Mouse (Mus musculus) CH12.LX (cell line): ENCODE data around the gene Aspn. TPM values are rescaled to one million over a fixed set of nuclear protein-coding genes. Genes with fewer than 3 reads are reported as not detected.

Experiments
- DNase-seq: peaks from one replicate; pipeline ENCODE4 v3.0.0-alpha.2; 2013; ENCODE audit errors: extremely low read depth
- H3K27ac ChIP-seq: 2 replicates; pipeline ENCODE4 v1.5.1; 2012; ENCODE audit warnings: low read depth, mild to moderate bottlenecking, control low read depth, moderate library complexity; ENCODE audit not compliant: insufficient read depth
- H3K27me3 ChIP-seq: replicated peaks from 2 replicates; pipeline ENCODE3; 2012; ENCODE audit warnings: inconsistent platforms
- H3K36me3 ChIP-seq, 2 experiments: replicated peaks in 1 of 2; 2 replicates each; pipeline versions ENCODE3 to v1.6.1; 2012; ENCODE audit warnings: inconsistent platforms in 1 of 2, low read length in 1 of 2, mild to moderate bottlenecking in 1 of 2, mixed read lengths in 1 of 2, moderate library complexity in 1 of 2; ENCODE audit not compliant: control insufficient read depth in 1 of 2, insufficient read depth in 1 of 2
- H3K4me1 ChIP-seq, 2 experiments: 2 replicates each; pipeline ENCODE4 v1.6.1; 2012; ENCODE audit warnings: inconsistent platforms in 1 of 2, moderate library complexity in 1 of 2; ENCODE audit not compliant: insufficient read depth in 2 of 2, control insufficient read depth in 1 of 2
- H3K4me2 ChIP-seq: 2 replicates; pipeline ENCODE4 v1.6.1; 2012; ENCODE audit warnings: low read depth, mild to moderate bottlenecking, control low read depth; ENCODE audit not compliant: poor library complexity, insufficient read depth, severe bottlenecking
- H3K4me3 ChIP-seq, 3 experiments: fragments of 150-350 bp in 1 of 3; sonication (generic) in 1 of 3; replicated peaks in 1 of 3; 2 replicates each; pipeline versions ENCODE3 to v1.5.1; 2011 to 2012; ENCODE audit warnings: low read depth in 2 of 3, low read length in 2 of 3, mild to moderate bottlenecking in 2 of 3, moderate library complexity in 2 of 3, control low read depth in 1 of 3, improper control_type of control experiment in 1 of 3, inconsistent platforms in 1 of 3, mixed read lengths in 1 of 3; ENCODE audit not compliant: poor library complexity in 1 of 3
- H3K79me2 ChIP-seq: replicated peaks from 2 replicates; pipeline ENCODE4 v1.6.1; 2012; ENCODE audit warnings: mild to moderate bottlenecking, moderate library complexity; ENCODE audit not compliant: control insufficient read depth, poor library complexity, insufficient read depth, severe bottlenecking; ENCODE audit errors: extremely low read depth
- H3K9ac ChIP-seq: 2 replicates; pipeline ENCODE4 v1.6.1; 2012; ENCODE audit warnings: low read depth, mild to moderate bottlenecking, control low read depth, moderate library complexity; ENCODE audit not compliant: insufficient read depth
- H3K9me3 ChIP-seq: replicated peaks from 2 replicates; pipeline ENCODE3; 2012; ENCODE audit warnings: low read length, inconsistent platforms, mixed read lengths
- ETS1 ChIP-seq: conservative IDR thresholded peaks from 2 replicates; pipeline ENCODE4 v1.6.1; 2012; ENCODE audit warnings: low read depth, mild to moderate bottlenecking, inconsistent platforms, low read length, improper control_type of control experiment, moderate library complexity
- GABPA ChIP-seq: IDR thresholded peaks from 2 replicates; pipeline ENCODE4 v1.6.1; 2012; ENCODE audit warnings: low read depth, low read length, improper control_type of control experiment, inconsistent platforms; ENCODE audit not compliant: insufficient replicate concordance
- MAX ChIP-seq: IDR thresholded peaks from 2 replicates; pipeline ENCODE4 v1.6.1; 2011; ENCODE audit warnings: low read length, improper control_type of control experiment
- MAZ ChIP-seq: IDR thresholded peaks from 2 replicates; pipeline ENCODE4 v1.6.1; 2012; ENCODE audit warnings: low read depth, mild to moderate bottlenecking, inconsistent platforms, low read length, improper control_type of control experiment, moderate library complexity
- MEF2A ChIP-seq: IDR thresholded peaks from 2 replicates; pipeline ENCODE4 v1.6.1; 2014; ENCODE audit warnings: low read depth, mild to moderate bottlenecking, inconsistent platforms, low read length, improper control_type of control experiment, borderline replicate concordance
- NRF1 ChIP-seq: IDR thresholded peaks from 2 replicates; pipeline ENCODE4 v1.6.1; 2014; ENCODE audit warnings: low read depth, mild to moderate bottlenecking, inconsistent platforms, low read length, improper control_type of control experiment, moderate library complexity
- PAX5 ChIP-seq: IDR thresholded peaks from 2 replicates; pipeline ENCODE4 v1.6.1; 2012; ENCODE audit warnings: low read length, inconsistent platforms, mixed read lengths
- RAD21 ChIP-seq: IDR thresholded peaks from 2 replicates; pipeline ENCODE4 v1.6.1; 2011; ENCODE audit warnings: low read depth, mild to moderate bottlenecking, low read length, improper control_type of control experiment, moderate library complexity
- SMC3 ChIP-seq: IDR thresholded peaks from 2 replicates; pipeline ENCODE4 v1.6.1; 2011; ENCODE audit warnings: low read depth, low read length, improper control_type of control experiment
- TBP ChIP-seq: conservative IDR thresholded peaks from 2 replicates; pipeline ENCODE4 v1.6.1; 2011; ENCODE audit warnings: low read depth, low read length, improper control_type of control experiment
- UBTF ChIP-seq: IDR thresholded peaks from 2 replicates; pipeline ENCODE4 v1.6.1; 2012; ENCODE audit warnings: low read depth, mild to moderate bottlenecking, inconsistent platforms, low read length, improper control_type of control experiment, moderate library complexity
- USF1 ChIP-seq: IDR thresholded peaks from 2 replicates; pipeline ENCODE4 v1.6.1; 2014; ENCODE audit warnings: low read depth, mild to moderate bottlenecking, inconsistent platforms, low read length, improper control_type of control experiment
- ZMIZ1 ChIP-seq: IDR thresholded peaks from 2 replicates; pipeline ENCODE4 v1.6.1; 2012; ENCODE audit warnings: low read depth, mild to moderate bottlenecking, inconsistent platforms, low read length, improper control_type of control experiment
- dilution Hi-C: fragments of 300-500 bp; cut with MboI; formaldehyde crosslinking; loops from 2 replicates; pipeline ENCODE4 v1.14.3; 2020; ENCODE audit warnings: low sequenced_read_pairs; ENCODE audit not compliant: extremely low pct_unique_long_range_greater_than_20kb, extremely low pct_ligation_motif_present
- in situ Hi-C: fragments of 300-500 bp; cut with MboI; formaldehyde crosslinking; loops from 3 replicates; pipeline ENCODE4 v1.14.3; 2019; ENCODE audit warnings: low sequenced_read_pairs, low pct_ligation_motif_present, low pct_unique_long_range_greater_than_20kb, mixed read lengths
- polyA plus RNA-seq: library from polyadenylated mRNA; unstranded; fragments of >175 nt; gene quantifications from 2 replicates; pipeline ENCODE4 v1.2.1, GENCODE M21; 2012; ENCODE audit warnings: low read depth; ENCODE audit not compliant: insufficient read length
- total RNA-seq, 2 experiments: library from RNA; depleted of rRNA; stranded (reverse); fragments of 300-350 nt in 1 of 2; fragments of >200 nt in 1 of 2; gene quantifications; 2 replicates each; pipeline ENCODE4 v1.2.3; 2012 to 2014

The Aspn gene
- total and polyA plus RNA-seq, 3 experiments = 0.23 TPM; not detected in 2

- Histone ChIP-seq H3K79me2 (no peaks in the 10 kb centered on the region), H3K4me3 (no peak within 1 kb of the TSS), H3K27me3 (no peaks in the 10 kb centered on the region), H3K4me2 (no peak within 1 kb of the TSS), H3K36me3 (no peaks in the 10 kb centered on the region), H3K9me3 (no peaks in the 10 kb centered on the region), H3K27ac (no peak within 1 kb of the TSS), H3K9ac (no peak within 1 kb of the TSS), H3K4me1 (peaks cover 0 to 5% of the 10 kb centered on the region in 2 experiments; a peak in 1 of 4 replicates)
- dilution Hi-C loops = no loop called here
- no peak for DNase-seq
- TF ChIP-seq ETS1 (no peak), TBP (no peak)
- in situ Hi-C loops = no loop called here
Observed at GRCm38 (mm10) chr13:49581541-49582530, 37.6 kb downstream of the Aspn start, which contains the start of gene Omd. TSS of gene Omd (plus strand) at chr13:49582462.

- no peak overlapping the region for H3K4me2 ChIP-seq
- TF ChIP-seq USF1 (no peak), ZMIZ1 (no peak), MEF2A (no peak), SMC3 (no peak), PAX5 (no peak), UBTF (no peak), MAX (no peak), GABPA (no peak), NRF1 (no peak), RAD21 (no peak), MAZ (no peak)
- H3K9ac ChIP-seq = no peak overlapping the region
- H3K27ac ChIP-seq = no peak overlapping the region
- dilution Hi-C loops (no loop called here), in situ Hi-C loops (no loop called here)
- H3K79me2 ChIP-seq = no peaks in the 10 kb centered on the region
- H3K4me1 ChIP-seq = peaks cover 0 to 5% of the 10 kb centered on the region in 2 experiments; a peak in 1 of 4 replicates
- no peak for DNase-seq
- H3K36me3 ChIP-seq = no peaks in the 10 kb centered on the region
- H3K4me3 ChIP-seq = no peak overlapping the region
- no peaks in the 10 kb centered on the region for H3K27me3 ChIP-seq
- no peaks in the 10 kb centered on the region for H3K9me3 ChIP-seq
Observed at GRCm38 (mm10) chr13:49583859-49584258, 39.6 kb downstream of the Aspn start.
